Mouse (Mus musculus) ZHBTc4 (cell line): ENCODE data around the gene Xkr7.
A peak's percentile ranks its signal among the peaks of the same experiment; 100 is the strongest.

Source experiments
- DNase-seq: peaks from one replicate; pipeline ENCODE4 v3.0.0-alpha.2; 2011; ENCODE audit warnings: low read depth, low spot score

The Xkr7 gene

GRCm38 (mm10) chr2:153071491-153072184 lies 40.0 kb downstream of the Xkr7 start:
- peak; percentile 36 for DNase-seq

GRCm38 (mm10) chr2:153074651-153075050 lies 43.0 kb downstream of the Xkr7 start:
- no peak for DNase-seq

GRCm38 (mm10) chr2:153075961-153076360 lies 44.3 kb downstream of the Xkr7 start:
- no peak for DNase-seq

GRCm38 (mm10) chr2:153080841-153081523 lies 49.3 kb downstream of the Xkr7 start:
- DNase-seq, result peak; percentile 97

GRCm38 (mm10) chr2:153081866-153082265 lies 50.2 kb downstream of the Xkr7 start:
- no peak for DNase-seq

GRCm38 (mm10) chr2:153083275-153083674 lies 51.6 kb downstream of the Xkr7 start:
- no peak for DNase-seq

GRCm38 (mm10) chr2:153083824-153084223 lies 52.2 kb downstream of the Xkr7 start:
- DNase-seq, result no peak

- peak; percentile 63 for DNase-seq
These were observed 52.8 kb downstream of the Xkr7 start for GRCm38 (mm10) chr2:153084261-153084976.

GRCm38 (mm10) chr2:153085556-153085955 lies 53.9 kb downstream of the Xkr7 start:
- no peak for DNase-seq

GRCm38 (mm10) chr2:153086166-153086565 lies 54.5 kb downstream of the Xkr7 start:
- no peak for DNase-seq

GRCm38 (mm10) chr2:153087091-153087490 lies 55.4 kb downstream of the Xkr7 start:
- no peak for DNase-seq

GRCm38 (mm10) chr2:153089316-153089715 lies 57.7 kb downstream of the Xkr7 start:
- DNase-seq, result no peak

GRCm38 (mm10) chr2:153090551-153091165 lies 59.0 kb downstream of the Xkr7 start:
- peak; percentile 20 for DNase-seq
